Comparison of ENCODE assay signal across 9 mouse cellular contexts in genomic region chr4:71839803-71840773, GRCm38 (mm10).
DNase-seq lines count a peak whose midpoint lies in the region; ATAC-seq and TF ChIP-seq lines count a peak whose summit lies in the region.
"Had no signal": no experiment of that assay in that cellular context is flagged by ENCODE, and none has a peak within 500 bp of the region (broad histone marks: within the 10 kb centered on the region; RNA-seq: fewer than 3 reads in every experiment).

No protein-coding gene starts in this region.

- 47% methylated on average over 5 of the region's 5 CpGs for WGBS in kidney, postnatal 0 days
- WGBS in forebrain, embryonic 15.5 days = 26% methylated on average over 5 of the region's 5 CpGs
- 25% methylated on average over 5 of the region's 5 CpGs for WGBS in midbrain, embryonic 14.5 days

- H3K36me3 ChIP-seq in kidney, postnatal 0 days (ENCODE audit: insufficient read depth, low read length) = no peaks in the 10 kb centered on the region
- no peaks in the 10 kb centered on the region for H3K36me3 ChIP-seq in forebrain, embryonic 15.5 days
- H3K36me3 ChIP-seq in midbrain, embryonic 14.5 days (ENCODE audit: control insufficient read depth, insufficient read depth, low read length) = no peaks in the 10 kb centered on the region
- H3K36me3 ChIP-seq: limb, embryonic 13.5 days had no signal

- no peak overlapping the region for H3K4me2 ChIP-seq in kidney, postnatal 0 days (ENCODE audit: low read length)
- no peak overlapping the region for H3K4me2 ChIP-seq in forebrain, embryonic 15.5 days (replicated peaks)
- no peak overlapping the region for H3K4me2 ChIP-seq in midbrain, embryonic 14.5 days (ENCODE audit: low read length)
- H3K4me2 ChIP-seq: limb, embryonic 13.5 days had no signal

- no peaks in the 10 kb centered on the region for H3K27me3 ChIP-seq in kidney, postnatal 0 days (ENCODE audit: insufficient read depth, low read length)
- no peaks in the 10 kb centered on the region for H3K27me3 ChIP-seq in forebrain, embryonic 15.5 days
- H3K27me3 ChIP-seq in midbrain, embryonic 14.5 days (ENCODE audit: control insufficient read depth, insufficient read depth, low read length) = no peaks in the 10 kb centered on the region
- H3K27me3 ChIP-seq: limb, embryonic 13.5 days had no signal

- TF ChIP-seq POLR2A in brain, embryonic 14.5 days (IDR thresholded peaks at IDR 0.05; ENCODE audit: borderline replicate concordance, extremely low read depth, insufficient read depth, insufficient read length, poor library complexity, severe bottlenecking) = no peak

- TF ChIP-seq CTCF in kidney, postnatal 0 days (IDR thresholded peaks at IDR 0.05; ENCODE audit: low read depth) = no peak
- no peak for TF ChIP-seq CTCF in brain, embryonic 14.5 days (IDR thresholded peaks at IDR 0.05; ENCODE audit: borderline replicate concordance, extremely low read depth, insufficient read depth, insufficient read length)

- no peak overlapping the region for H3K4me3 ChIP-seq in kidney, postnatal 0 days (replicated peaks; ENCODE audit: low read depth, low read length)
- no peak overlapping the region for H3K4me3 ChIP-seq in forebrain, embryonic 15.5 days
- no peak overlapping the region for H3K4me3 ChIP-seq in midbrain, embryonic 14.5 days (replicated peaks; ENCODE audit: low read depth, low read length)
- H3K4me3 ChIP-seq: limb, embryonic 13.5 days had no signal

- no peaks in the 10 kb centered on the region; the same call in 1 of the 2 replicates for H3K4me1 ChIP-seq in kidney, postnatal 0 days (replicated peaks; ENCODE audit: insufficient read depth, low read length)
- peaks cover 25% of the 10 kb centered on the region for H3K4me1 ChIP-seq in forebrain, embryonic 15.5 days
- H3K4me1 ChIP-seq in midbrain, embryonic 14.5 days (ENCODE audit: control insufficient read depth, insufficient read depth, low read length) = peaks cover 11% of the 10 kb centered on the region

- peak; percentile 42 for DNase-seq in kidney, postnatal 0 days (ENCODE audit: low spot score)
- DNase-seq in kidney, postnatal 25 days = no peak
- DNase-seq in brain, embryonic 14.5 days (ENCODE audit: low read depth) = peak; percentile 89
- DNase-seq in midbrain, embryonic 14.5 days = peak; percentile 63
- DNase-seq in natural killer cell, adult 2 months (ENCODE audit: low spot score in 2 of 2) = no peak
- no peak for DNase-seq in thymus, adult 18-20 months
- DNase-seq: cerebellum, postnatal 36 days had no signal

- H3K9me3 ChIP-seq in kidney, postnatal 0 days (replicated peaks; ENCODE audit: low read length) = no peaks in the 10 kb centered on the region
- no peaks in the 10 kb centered on the region for H3K9me3 ChIP-seq in forebrain, embryonic 15.5 days
- H3K9me3 ChIP-seq in midbrain, embryonic 14.5 days (ENCODE audit: control insufficient read depth, low read length) = no peaks in the 10 kb centered on the region
- H3K9me3 ChIP-seq: limb, embryonic 13.5 days had no signal

- no peak for ATAC-seq in kidney, postnatal 0 days (replicated peaks; ENCODE audit: low FRiP score, low read depth)
- peak; percentile 90 for ATAC-seq in forebrain, embryonic 15.5 days (replicated peaks)
- peak; percentile 49; the same call in 1 of the 2 replicates for ATAC-seq in midbrain, embryonic 14.5 days (ENCODE audit: low FRiP score, low TSS enrichment)

- H3K9ac ChIP-seq in kidney, postnatal 0 days (ENCODE audit: low read depth, low read length) = no peak overlapping the region
- no peak overlapping the region for H3K9ac ChIP-seq in forebrain, embryonic 15.5 days (replicated peaks)
- H3K9ac ChIP-seq in midbrain, embryonic 14.5 days (replicated peaks; ENCODE audit: low read length) = no peak overlapping the region
- H3K9ac ChIP-seq: limb, embryonic 13.5 days had no signal

- no peak overlapping the region for H3K27ac ChIP-seq in kidney, postnatal 0 days
- H3K27ac ChIP-seq in forebrain, embryonic 15.5 days (replicated peaks) = peak overlapping the region; percentile 21; the same call in 1 of the 2 replicates
- H3K27ac ChIP-seq in midbrain, embryonic 14.5 days (replicated peaks; ENCODE audit: low read depth, low read length) = peak overlapping the region; percentile 55
- H3K27ac ChIP-seq: limb, embryonic 13.5 days had no signal

Comparison
In these comparisons a context has a peak if more than half of its experiments do, and no peak if none do; other contexts are left out.
1. DNase-seq: peak in kidney, postnatal 0 days (single experiment), brain, embryonic 14.5 days (single experiment) and midbrain, embryonic 14.5 days (single experiment); none in kidney, postnatal 25 days (0 of 2), natural killer cell, adult 2 months (0 of 2) and thymus, adult 18-20 months (0 of 2).